Mouse (Mus musculus) lung, postnatal 0 days (tissue): ENCODE measurements at regions not wholly inside any gene's neighbourhood (a gene's known extent, or its start where the extent isn't known, plus 50 kb on each side); places are given as distances from the start of the nearest gene placed in this dataset.

Experiments
- CTCF ChIP-seq: IDR thresholded peaks from 2 replicates; pipeline ENCODE4 v1.5.1; 2016; ENCODE audit warnings: antibody characterized with exemption, mild to moderate bottlenecking
- EP300 ChIP-seq: IDR thresholded peaks from 2 replicates; pipeline ENCODE4 v1.6.1; 2016; ENCODE audit warnings: antibody characterized with exemption, mild to moderate bottlenecking, control low read depth

DNA sequence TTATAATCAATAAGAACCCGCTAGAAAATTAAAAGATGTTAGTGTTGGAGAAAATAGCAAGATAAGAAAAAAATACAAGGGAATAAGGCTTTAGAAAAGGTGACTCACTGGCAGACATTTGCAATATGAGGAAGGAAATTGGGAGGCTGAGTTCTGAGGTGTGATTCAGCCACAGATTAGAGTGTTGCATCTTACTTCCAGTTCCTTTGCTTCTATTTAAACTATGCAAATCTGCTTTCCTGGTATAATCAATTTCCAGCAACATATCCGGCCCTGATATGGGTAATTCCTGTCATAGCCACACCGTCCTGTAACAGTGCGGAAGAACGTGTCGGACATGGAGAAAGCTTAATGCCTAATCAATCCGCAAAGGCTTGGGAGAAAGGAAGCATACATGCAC is 144.9 kb downstream of the Spry2 start:
- no peak for TF ChIP-seq CTCF
- no peak for TF ChIP-seq EP300
